Mouse (Mus musculus) stomach, postnatal 0 days (tissue): ENCODE data around the gene Kazn. TPM values are rescaled to one million over a fixed set of nuclear protein-coding genes. Genes with fewer than 3 reads are reported as not detected.

Source experiments
- ATAC-seq: fragments of 200-750 bp; cut with Nextera tagmentation; 2 replicates; pipeline ENCODE4 v1.8.0; 2017; ENCODE audit not compliant: low FRiP score, low TSS enrichment
- DNase-seq: peaks from one replicate; pipeline ENCODE4 v3.0.0-alpha.2; 2016; ENCODE audit warnings: low spot score
- H3K27ac ChIP-seq: fragments of 300-500 bp; sonication (generic); replicated peaks from 2 replicates; pipeline ENCODE4 v1.5.1; 2014; ENCODE audit warnings: mild to moderate bottlenecking, control low read depth
- H3K27me3 ChIP-seq: fragments of 300-500 bp; sonication (generic); 2 replicates; pipeline ENCODE4 v1.6.1; 2014; ENCODE audit warnings: low read length; ENCODE audit not compliant: control insufficient read depth, insufficient read depth
- H3K36me3 ChIP-seq: fragments of 300-500 bp; sonication (generic); 2 replicates; pipeline ENCODE4 v1.6.1; 2014; ENCODE audit warnings: low read length, mixed read lengths; ENCODE audit not compliant: control insufficient read depth, insufficient read depth
- H3K4me1 ChIP-seq: fragments of 300-500 bp; sonication (generic); replicated peaks from 2 replicates; pipeline ENCODE4 v1.6.1; 2014; ENCODE audit warnings: antibody characterized with exemption; ENCODE audit not compliant: control insufficient read depth, insufficient read depth
- H3K4me2 ChIP-seq: fragments of 300-500 bp; sonication (generic); replicated peaks from 2 replicates; pipeline ENCODE4 v1.6.1; 2014; ENCODE audit warnings: low read depth, mild to moderate bottlenecking, control low read depth, moderate library complexity
- H3K4me3 ChIP-seq: fragments of 300-500 bp; sonication (generic); 2 replicates; pipeline ENCODE4 v1.5.1; 2014; ENCODE audit warnings: low read depth, low read length, control low read depth
- H3K9ac ChIP-seq: fragments of 300-500 bp; sonication (generic); 2 replicates; pipeline ENCODE4 v1.6.1; 2014; ENCODE audit warnings: mild to moderate bottlenecking, low read length, control low read depth, mixed read lengths
- H3K9me3 ChIP-seq: fragments of 300-500 bp; sonication (generic); 2 replicates; pipeline ENCODE4 v1.6.1; 2016; ENCODE audit warnings: low read length; ENCODE audit not compliant: control insufficient read depth
- CTCF ChIP-seq: IDR thresholded peaks from 2 replicates; pipeline ENCODE4 v1.5.1; 2016; ENCODE audit warnings: antibody characterized with exemption, low read depth, mild to moderate bottlenecking, moderate library complexity
- EP300 ChIP-seq: optimal IDR thresholded peaks from 2 replicates; pipeline ENCODE3; 2016; ENCODE audit warnings: antibody characterized with exemption
- whole genome bisulfite sequencing: fragments of 180-500 bp; shearing (Covaris S2); extraction: QIAGEN DNeasy Blood & Tissue Kit; methylation state at CpG from one replicate; pipeline ENCODE4 v1.1.7; 2014; 5-methylcytosine and 5-hydroxymethylcytosine counted together
- polyA plus RNA-seq: library from polyadenylated mRNA; unstranded; fragments of >200 nt; fragmentation: Nextera tagmentation; extraction: Ambion mirVana; gene quantifications from 2 replicates; pipeline ENCODE4 v1.2.1, GENCODE M21; 2015

Kazn gene
- polyA plus RNA-seq, 1 experiment from 2014 or later: 11.4 TPM

- H3K36me3 ChIP-seq: no peaks in the 10 kb centered on the region
- peak overlapping the region; percentile 24; the same call in 1 of the 2 replicates for H3K27ac ChIP-seq
- ATAC-seq: no peak
These were observed 74.8 kb downstream of the Kazn start for GRCm38 (mm10) chr4:142164386-142164785.

DNA sequence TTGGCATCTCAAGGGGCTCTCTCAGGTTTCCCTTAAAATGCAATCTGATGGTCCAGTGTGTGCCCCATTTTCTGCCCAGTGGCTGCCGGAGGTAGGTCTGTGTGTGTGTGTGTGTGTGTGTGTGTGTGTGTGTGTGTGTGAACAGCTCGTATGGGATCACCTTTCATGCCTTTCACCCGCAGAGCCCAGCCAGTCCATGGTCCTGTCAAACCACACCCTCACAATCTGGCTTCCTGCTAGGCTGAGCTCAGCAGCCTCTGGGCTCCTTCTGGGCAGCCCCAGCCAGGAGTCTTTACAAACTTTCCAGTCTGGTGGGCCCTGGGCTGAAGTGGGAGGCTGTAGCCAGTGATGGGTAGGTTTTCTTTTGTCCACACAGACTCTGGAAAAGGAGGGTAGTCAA lies 75.3 kb downstream of the Kazn start:
- no peaks in the 10 kb centered on the region for H3K9me3 ChIP-seq
- no peak overlapping the region for H3K9ac ChIP-seq
- H3K4me3 ChIP-seq: no peak overlapping the region
- H3K27me3 ChIP-seq: no peaks in the 10 kb centered on the region
- H3K36me3 ChIP-seq: no peaks in the 10 kb centered on the region
- no peak overlapping the region for H3K4me2 ChIP-seq
- peak; percentile 71 for DNase-seq
- H3K4me1 ChIP-seq: peaks cover 3% of the 10 kb centered on the region
- H3K27ac ChIP-seq: peak overlapping the region; percentile 24; the same call in 1 of the 2 replicates
- TF ChIP-seq CTCF (no peak), EP300 (no peak)
- WGBS: 27% methylated on average over 3 of the region's 3 CpGs
- ATAC-seq: peak; percentile 70

More at GRCm38 (mm10) chr4:142164386-142164785, 74.8 kb downstream of the Kazn start:
- peaks cover 3% of the 10 kb centered on the region for H3K4me1 ChIP-seq
- no peak overlapping the region for H3K9ac ChIP-seq
- DNase-seq: no peak
- TF ChIP-seq EP300: no peak
- TF ChIP-seq CTCF: no peak
- H3K4me3 ChIP-seq: no peak overlapping the region
- 47% methylated on average over 4 of the region's 4 CpGs for WGBS
- H3K27me3 ChIP-seq: no peaks in the 10 kb centered on the region
- no peaks in the 10 kb centered on the region for H3K9me3 ChIP-seq
- H3K4me2 ChIP-seq: no peak overlapping the region

- H3K9me3 ChIP-seq: no peaks in the 10 kb centered on the region
- H3K36me3 ChIP-seq: 0 out of 2 replicates have a peak, but pooled peaks cover 2% of the 10 kb centered on the region
- no peak overlapping the region for H3K9ac ChIP-seq
- H3K4me3 ChIP-seq: no peak overlapping the region
- ATAC-seq (peak; percentile 74), DNase-seq (peak; percentile 88)
- no peaks in the 10 kb centered on the region for H3K27me3 ChIP-seq
- H3K4me2 ChIP-seq: no peak overlapping the region
- H3K4me1 ChIP-seq: peaks cover 3% of the 10 kb centered on the region
- peak overlapping the region; percentile 56 for H3K27ac ChIP-seq
- TF ChIP-seq CTCF (no peak), EP300 (no peak)
- 51% methylated on average over 9 of the region's 9 CpGs for WGBS
These were observed 76.5 kb downstream of the Kazn start for GRCm38 (mm10) chr4:142162729-142163128.

DNA sequence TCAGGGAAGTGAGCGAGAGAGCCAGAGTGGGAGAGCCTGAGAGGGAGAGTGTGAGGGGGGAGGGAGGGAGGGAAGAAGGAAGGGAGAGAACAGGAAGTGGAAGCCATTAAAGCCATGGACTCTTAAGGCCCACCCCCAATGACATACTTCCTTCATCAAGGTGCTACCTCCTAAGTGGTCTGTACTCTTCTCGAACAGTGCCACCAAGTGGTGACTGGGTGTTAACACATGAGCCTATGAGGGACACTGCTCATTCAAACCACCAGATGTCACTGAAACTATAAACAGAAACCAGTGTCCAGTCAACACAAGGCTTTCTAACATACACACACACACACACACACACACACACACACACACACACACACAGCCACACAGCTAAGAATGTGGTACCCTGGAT lies 77.1 kb downstream of the Kazn start:
- TF ChIP-seq EP300: no peak
- TF ChIP-seq CTCF: peak; percentile 73
- no peaks in the 10 kb centered on the region for H3K27me3 ChIP-seq
- no peak overlapping the region for H3K4me3 ChIP-seq
- ATAC-seq: peak; percentile 18
- no peak overlapping the region for H3K4me2 ChIP-seq
- H3K36me3 ChIP-seq: 0 out of 2 replicates have a peak, but pooled peaks cover 2% of the 10 kb centered on the region
- WGBS: 91% methylated on average over 2 of the region's 2 CpGs
- peaks cover 3% of the 10 kb centered on the region for H3K4me1 ChIP-seq
- H3K27ac ChIP-seq: no peak overlapping the region
- H3K9me3 ChIP-seq: no peaks in the 10 kb centered on the region
- no peak overlapping the region for H3K9ac ChIP-seq
- DNase-seq: peak; percentile 39

DNA sequence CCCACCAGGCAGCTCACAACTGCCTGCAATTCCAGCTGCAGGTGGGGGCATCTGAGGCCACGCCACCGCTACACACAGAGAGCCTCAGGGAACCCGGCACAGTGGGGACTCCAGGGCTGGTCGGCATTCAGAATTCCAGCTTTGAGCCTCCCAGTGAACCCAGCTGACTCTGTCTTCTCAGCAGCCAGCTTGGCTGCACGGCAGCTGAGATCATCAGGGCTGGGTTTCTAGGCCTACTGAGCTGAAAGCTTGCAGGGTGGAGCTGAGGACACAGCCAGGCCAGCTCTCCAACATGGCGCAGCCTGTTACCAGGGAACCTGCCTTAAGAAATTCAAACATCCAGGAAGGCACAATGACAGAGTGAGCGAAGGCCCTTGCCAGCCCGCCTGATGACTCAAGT lies 79.2 kb downstream of the Kazn start:
- ATAC-seq: peak; percentile 65
- Histone ChIP-seq H3K4me1 (no peaks in the 10 kb centered on the region), H3K27ac (no peak overlapping the region; the same call in 1 of the 2 replicates), H3K9me3 (no peaks in the 10 kb centered on the region), H3K9ac (no peak overlapping the region), H3K4me3 (no peak overlapping the region), H3K4me2 (no peak overlapping the region), H3K36me3 (0 out of 2 replicates have a peak, but pooled peaks cover 2% of the 10 kb centered on the region), H3K27me3 (no peaks in the 10 kb centered on the region)
- peak; percentile 62 for DNase-seq
- TF ChIP-seq EP300: no peak
- TF ChIP-seq CTCF: no peak
- WGBS: 46% methylated on average over 8 of the region's 8 CpGs

DNA sequence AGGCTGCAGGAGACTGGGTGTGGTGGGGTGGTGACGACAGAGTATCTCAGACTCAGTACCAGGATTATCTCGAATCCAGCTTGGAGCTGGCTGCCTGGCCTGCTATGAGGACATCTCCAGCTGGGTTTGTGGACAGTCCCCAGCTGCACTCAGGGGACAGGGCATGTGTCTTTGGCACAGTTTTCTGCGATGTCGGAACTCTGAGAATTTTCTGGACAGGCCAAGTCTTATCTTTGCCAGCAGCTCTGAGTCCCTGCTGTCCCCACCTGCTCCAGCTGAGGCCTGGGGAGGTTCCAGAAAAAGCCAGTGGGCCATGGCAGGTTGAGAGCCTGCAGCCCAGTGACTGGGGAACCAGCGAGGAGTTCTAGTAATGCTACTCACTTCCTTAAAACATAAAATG lies 82.7 kb downstream of the Kazn start:
- H3K27ac ChIP-seq: no peak overlapping the region
- no peaks in the 10 kb centered on the region for H3K4me1 ChIP-seq
- DNase-seq (no peak), ATAC-seq (no peak)
- H3K36me3 ChIP-seq: 0 out of 2 replicates have a peak, but pooled peaks cover 2% of the 10 kb centered on the region
- WGBS: 72% methylated on average over 5 of the region's 5 CpGs
- no peaks in the 10 kb centered on the region for H3K27me3 ChIP-seq
- H3K9ac ChIP-seq: no peak overlapping the region
- H3K4me3 ChIP-seq: no peak overlapping the region
- H3K9me3 ChIP-seq: no peaks in the 10 kb centered on the region
- H3K4me2 ChIP-seq: no peak overlapping the region
- TF ChIP-seq EP300 (no peak), CTCF (no peak)
